Mouse (Mus musculus): Measurements from ENCODE around the gene Dennd1a.

GRCm38 (mm10) chr2:38023741-38024130 lies 263.5 kb downstream of the Dennd1a start:
- no peak for TF ChIP-seq CTCF (IDR thresholded peaks at IDR 0.05; ENCODE audit: control insufficient read depth, insufficient read depth, insufficient replicate concordance, low read depth, low read length)
- TF ChIP-seq POLR2A (IDR thresholded peaks at IDR 0.05; ENCODE audit: control insufficient read depth, low read depth, low read length): no peak
